Mouse (Mus musculus): ENCODE measurements around the gene Jarid2. TPM values are rescaled to one million over a fixed set of nuclear protein-coding genes. Genes with fewer than 3 reads are reported as not detected.
A peak's percentile ranks its signal among the peaks of the same experiment; 100 is the strongest.

Jarid2 gene
- polyA plus RNA-seq, 1 experiment from 2014 or later = 31.1 TPM

DNA sequence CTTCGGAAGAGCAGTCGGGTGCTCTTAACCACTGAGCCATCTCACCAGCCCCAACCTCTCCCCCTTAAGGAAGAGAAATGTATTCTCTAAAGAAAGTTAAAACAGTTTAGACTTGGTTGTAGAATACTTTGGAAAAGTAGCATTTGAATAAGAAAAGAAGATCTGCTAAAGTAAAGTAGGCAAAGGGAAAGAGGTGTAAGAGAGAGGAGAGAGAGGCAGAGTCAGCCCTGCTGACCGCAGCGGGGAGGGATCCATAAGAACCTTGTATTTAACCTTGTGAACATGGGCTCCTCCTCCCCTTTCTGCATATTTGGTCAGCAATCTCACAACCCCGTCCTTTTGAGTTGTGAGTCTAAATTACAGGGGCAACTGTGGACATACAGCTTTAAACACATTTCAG is 83.1 kb downstream of the Jarid2 start:
- no peak overlapping the region for H3K4me3 ChIP-seq (replicated peaks)
- H3K4me1 ChIP-seq = 0 out of 2 replicates have a peak, but pooled peaks cover 6% of the 10 kb centered on the region
- 85% methylated on average over 5 of the region's 5 CpGs for WGBS
- H3K9me3 ChIP-seq (replicated peaks) = no peaks in the 10 kb centered on the region
- H3K36me3 ChIP-seq = no peaks in the 10 kb centered on the region
- no peak for ATAC-seq (ENCODE audit: low FRiP score)
- no peaks in the 10 kb centered on the region for H3K27me3 ChIP-seq (replicated peaks)
- no peak overlapping the region for H3K4me2 ChIP-seq
- H3K9ac ChIP-seq (replicated peaks) = no peak overlapping the region
- H3K27ac ChIP-seq (replicated peaks) = no peak overlapping the region

DNA sequence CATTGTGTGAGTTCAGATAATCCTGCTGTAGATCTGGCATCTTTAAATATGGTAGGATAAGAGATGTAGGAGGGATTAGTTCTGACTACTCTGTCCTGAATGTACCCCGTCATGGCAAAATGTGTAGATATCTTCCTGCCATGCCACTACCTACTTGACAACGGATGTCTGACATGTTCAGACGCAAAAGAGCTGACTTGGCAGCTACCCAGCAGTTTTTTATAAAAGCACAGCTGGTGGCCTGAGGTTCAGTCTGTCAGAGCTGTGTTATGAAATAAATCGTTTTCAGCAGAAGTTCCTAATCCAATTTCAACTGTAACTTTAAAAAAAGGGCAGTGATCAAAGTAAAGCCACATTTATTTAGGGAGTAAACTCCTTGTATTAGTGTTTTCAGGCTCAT is 90.1 kb downstream of the Jarid2 start:
- ATAC-seq (ENCODE audit: low FRiP score) = no peak
- H3K4me2 ChIP-seq = no peak overlapping the region

DNA sequence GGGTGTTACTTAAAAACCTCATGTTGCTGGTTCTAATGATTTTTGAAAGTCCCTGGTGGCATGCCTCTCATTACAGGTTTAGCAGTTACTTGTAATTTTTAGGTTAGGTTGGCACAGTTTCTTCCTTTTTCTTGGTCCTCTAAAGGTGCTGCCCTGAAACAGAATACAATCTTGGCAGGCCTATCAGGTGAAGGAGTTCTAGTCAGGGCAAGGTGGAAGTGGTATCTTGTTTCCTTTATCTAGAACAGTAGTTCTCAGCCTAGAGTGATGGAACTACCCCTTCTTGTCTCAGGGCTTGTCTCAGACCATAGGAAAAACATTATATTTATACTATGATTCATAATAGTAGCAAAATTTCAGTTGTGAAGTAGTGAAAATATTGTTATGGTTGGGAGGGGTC is 93.3 kb downstream of the Jarid2 start:
- Histone ChIP-seq H3K9ac (replicated peaks) (no peak overlapping the region), H3K4me1 (peaks cover 3% of the 10 kb centered on the region; the same call in 1 of the 2 replicates), H3K4me3 (replicated peaks) (no peak overlapping the region), H3K9me3 (replicated peaks) (no peaks in the 10 kb centered on the region), H3K36me3 (no peaks in the 10 kb centered on the region), H3K27ac (replicated peaks) (no peak overlapping the region), H3K27me3 (replicated peaks) (no peaks in the 10 kb centered on the region), H3K4me2 (no peak overlapping the region)
- no peak for ATAC-seq (ENCODE audit: low FRiP score)

More for the DNA sequence above, 90.1 kb downstream of the Jarid2 start:
- no peak overlapping the region for H3K4me3 ChIP-seq (replicated peaks)
- H3K9ac ChIP-seq (replicated peaks) = no peak overlapping the region
- no peaks in the 10 kb centered on the region for H3K9me3 ChIP-seq (replicated peaks)
- H3K36me3 ChIP-seq = no peaks in the 10 kb centered on the region
- H3K4me1 ChIP-seq = peaks cover 9% of the 10 kb centered on the region; the same call in 1 of the 2 replicates
- H3K27ac ChIP-seq (replicated peaks) = no peak overlapping the region
- WGBS = 19% methylated on average over 4 of the region's 4 CpGs
- no peaks in the 10 kb centered on the region for H3K27me3 ChIP-seq (replicated peaks)

DNA sequence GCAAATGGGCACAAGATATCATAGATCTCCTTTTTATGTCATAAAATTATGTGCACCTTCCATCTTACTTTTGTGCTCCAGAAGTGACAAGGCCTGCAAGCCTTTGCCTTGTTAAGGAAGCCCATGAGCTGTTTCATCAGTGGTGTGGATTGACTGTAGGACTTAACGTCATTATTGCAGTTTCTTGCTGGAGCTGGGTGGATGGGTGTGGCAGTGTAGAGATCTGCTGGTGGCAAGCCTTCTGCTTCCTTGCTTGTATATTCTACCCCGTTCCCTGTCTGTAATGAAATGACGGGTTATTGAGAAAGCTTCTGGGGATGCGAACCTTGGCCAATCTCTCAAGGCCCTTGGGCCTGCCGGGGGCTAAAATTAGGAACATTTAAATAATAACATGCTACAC is 99.6 kb downstream of the Jarid2 start:
- no peaks in the 10 kb centered on the region for H3K9me3 ChIP-seq (replicated peaks)
- no peak for ATAC-seq (ENCODE audit: low FRiP score)
- H3K4me3 ChIP-seq (replicated peaks) = no peak overlapping the region
- no peak overlapping the region for H3K9ac ChIP-seq (replicated peaks)
- H3K4me2 ChIP-seq = no peak overlapping the region
- no peaks in the 10 kb centered on the region for H3K36me3 ChIP-seq
- no peaks in the 10 kb centered on the region for H3K27me3 ChIP-seq (replicated peaks)
- WGBS = 60% methylated on average over 5 of the region's 5 CpGs
- H3K27ac ChIP-seq (replicated peaks) = no peak overlapping the region
- H3K4me1 ChIP-seq = no peaks in the 10 kb centered on the region

DNA sequence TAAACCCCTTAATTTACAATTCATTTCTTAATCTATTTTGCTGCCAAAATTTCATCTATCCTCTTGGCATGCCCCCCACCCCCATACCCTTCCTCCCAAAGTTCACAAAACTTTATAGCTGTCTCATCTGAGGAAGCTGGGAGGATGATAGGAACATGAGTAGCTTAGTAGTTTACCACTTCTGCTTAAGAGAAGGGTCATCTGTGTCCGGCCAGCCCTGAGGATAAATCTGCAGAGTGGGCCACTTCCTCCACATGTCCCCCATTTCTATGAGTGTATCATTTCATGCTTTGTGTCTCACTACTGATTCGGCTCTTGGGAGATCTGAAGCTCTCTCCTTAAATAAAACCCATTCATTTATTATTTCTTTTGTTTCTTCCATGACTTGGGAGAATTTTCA is 102.8 kb downstream of the Jarid2 start:
- no peak overlapping the region for H3K4me2 ChIP-seq
- no peak for ATAC-seq (ENCODE audit: low FRiP score)
- WGBS = 85% methylated on average over 2 of the region's 2 CpGs
- H3K4me3 ChIP-seq (replicated peaks) = no peak overlapping the region
- H3K4me1 ChIP-seq = no peaks in the 10 kb centered on the region
- H3K27me3 ChIP-seq (replicated peaks) = no peaks in the 10 kb centered on the region
- no peaks in the 10 kb centered on the region for H3K9me3 ChIP-seq (replicated peaks)
- H3K36me3 ChIP-seq = no peaks in the 10 kb centered on the region
- H3K27ac ChIP-seq (replicated peaks) = no peak overlapping the region
- H3K9ac ChIP-seq (replicated peaks) = no peak overlapping the region

DNA sequence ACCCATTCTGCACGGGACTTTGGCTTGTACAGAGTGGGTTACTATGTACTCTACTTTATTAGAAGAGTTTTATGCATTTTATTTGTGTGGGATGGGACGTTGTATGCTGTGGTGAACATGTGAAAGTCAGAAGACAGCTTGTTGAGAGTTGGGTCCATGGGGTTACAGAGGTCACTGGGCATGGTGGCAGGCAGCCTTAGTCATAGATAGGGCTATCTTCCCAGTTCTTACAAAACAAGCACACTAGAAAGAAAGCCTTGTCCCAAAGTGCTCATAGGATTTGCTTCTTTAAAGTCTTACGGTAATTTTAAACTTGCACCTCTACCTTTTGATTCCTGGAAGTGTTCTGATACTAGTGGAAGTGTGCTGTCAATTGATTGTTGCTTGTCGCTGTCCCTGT is 103.6 kb downstream of the Jarid2 start:
- H3K4me2 ChIP-seq = no peak overlapping the region
- no peaks in the 10 kb centered on the region for H3K27me3 ChIP-seq (replicated peaks)
- H3K9ac ChIP-seq (replicated peaks) = no peak overlapping the region
- no peak for ATAC-seq (ENCODE audit: low FRiP score)
- no peak overlapping the region for H3K27ac ChIP-seq (replicated peaks)
- no peak overlapping the region for H3K4me3 ChIP-seq (replicated peaks)
- no peaks in the 10 kb centered on the region for H3K9me3 ChIP-seq (replicated peaks)
- no peaks in the 10 kb centered on the region for H3K36me3 ChIP-seq
- 91% methylated on average over 4 of the region's 4 CpGs for WGBS
- 0 out of 2 replicates have a peak, but pooled peaks cover 3% of the 10 kb centered on the region for H3K4me1 ChIP-seq

DNA sequence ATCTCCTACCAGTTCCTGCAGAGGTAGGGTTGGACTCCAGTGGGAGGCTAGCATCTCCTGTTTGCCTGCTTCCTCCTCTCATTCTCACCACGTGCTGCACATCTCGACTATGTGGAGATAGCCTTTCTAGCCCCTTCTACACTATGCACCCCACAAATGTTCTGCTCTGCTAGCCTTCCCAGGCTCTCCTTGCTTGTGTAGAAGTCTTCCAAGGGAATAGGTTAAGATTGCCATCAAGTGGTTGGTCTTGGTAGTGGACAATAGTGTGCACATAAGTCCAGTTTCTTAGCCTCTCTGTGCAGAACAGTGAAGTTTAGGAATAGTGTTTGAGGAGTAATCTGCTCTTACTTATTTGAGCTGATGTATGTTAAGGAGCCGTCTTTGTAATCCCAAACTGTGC is 104.1 kb downstream of the Jarid2 start:
- Histone ChIP-seq H3K9ac (replicated peaks) (no peak overlapping the region), H3K4me3 (replicated peaks) (no peak overlapping the region), H3K4me2 (no peak overlapping the region), H3K27me3 (replicated peaks) (no peaks in the 10 kb centered on the region), H3K36me3 (no peaks in the 10 kb centered on the region), H3K4me1 (0 out of 2 replicates have a peak, but pooled peaks cover 3% of the 10 kb centered on the region), H3K27ac (replicated peaks) (no peak overlapping the region), H3K9me3 (replicated peaks) (no peaks in the 10 kb centered on the region)
- WGBS = 55% methylated on average over 3 of the region's 3 CpGs
- ATAC-seq (ENCODE audit: low FRiP score) = peak; percentile 50; the same call in 1 of the 2 replicates

DNA sequence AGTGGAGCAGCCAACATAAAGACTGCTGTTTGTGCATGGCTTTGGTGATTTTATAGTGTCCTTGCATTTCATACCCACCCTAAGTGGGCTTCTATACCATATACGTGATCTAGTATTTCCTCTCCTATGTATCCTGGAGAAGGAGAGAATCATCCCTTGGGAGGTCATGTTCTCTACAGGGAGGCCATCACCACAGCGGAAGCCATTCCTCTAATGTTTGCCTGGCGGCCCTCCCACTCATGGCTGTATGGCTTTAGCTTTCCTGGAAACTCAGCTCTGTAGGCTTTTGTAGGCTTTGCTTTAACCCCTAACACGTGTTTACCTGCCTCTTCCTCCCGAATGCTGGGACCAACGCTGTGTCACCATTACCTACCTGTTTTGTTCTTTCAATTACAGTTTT is 108.2 kb downstream of the Jarid2 start:
- H3K27me3 ChIP-seq (replicated peaks) = no peaks in the 10 kb centered on the region
- H3K4me1 ChIP-seq = peaks cover 17% of the 10 kb centered on the region
- no peak overlapping the region for H3K4me3 ChIP-seq (replicated peaks)
- H3K9me3 ChIP-seq (replicated peaks) = no peaks in the 10 kb centered on the region
- ATAC-seq (ENCODE audit: low FRiP score) = no peak
- H3K27ac ChIP-seq (replicated peaks) = no peak overlapping the region
- no peak overlapping the region for H3K4me2 ChIP-seq
- 75% methylated on average over 6 of the region's 6 CpGs for WGBS
- no peak overlapping the region for H3K9ac ChIP-seq (replicated peaks)
- no peaks in the 10 kb centered on the region for H3K36me3 ChIP-seq

DNA sequence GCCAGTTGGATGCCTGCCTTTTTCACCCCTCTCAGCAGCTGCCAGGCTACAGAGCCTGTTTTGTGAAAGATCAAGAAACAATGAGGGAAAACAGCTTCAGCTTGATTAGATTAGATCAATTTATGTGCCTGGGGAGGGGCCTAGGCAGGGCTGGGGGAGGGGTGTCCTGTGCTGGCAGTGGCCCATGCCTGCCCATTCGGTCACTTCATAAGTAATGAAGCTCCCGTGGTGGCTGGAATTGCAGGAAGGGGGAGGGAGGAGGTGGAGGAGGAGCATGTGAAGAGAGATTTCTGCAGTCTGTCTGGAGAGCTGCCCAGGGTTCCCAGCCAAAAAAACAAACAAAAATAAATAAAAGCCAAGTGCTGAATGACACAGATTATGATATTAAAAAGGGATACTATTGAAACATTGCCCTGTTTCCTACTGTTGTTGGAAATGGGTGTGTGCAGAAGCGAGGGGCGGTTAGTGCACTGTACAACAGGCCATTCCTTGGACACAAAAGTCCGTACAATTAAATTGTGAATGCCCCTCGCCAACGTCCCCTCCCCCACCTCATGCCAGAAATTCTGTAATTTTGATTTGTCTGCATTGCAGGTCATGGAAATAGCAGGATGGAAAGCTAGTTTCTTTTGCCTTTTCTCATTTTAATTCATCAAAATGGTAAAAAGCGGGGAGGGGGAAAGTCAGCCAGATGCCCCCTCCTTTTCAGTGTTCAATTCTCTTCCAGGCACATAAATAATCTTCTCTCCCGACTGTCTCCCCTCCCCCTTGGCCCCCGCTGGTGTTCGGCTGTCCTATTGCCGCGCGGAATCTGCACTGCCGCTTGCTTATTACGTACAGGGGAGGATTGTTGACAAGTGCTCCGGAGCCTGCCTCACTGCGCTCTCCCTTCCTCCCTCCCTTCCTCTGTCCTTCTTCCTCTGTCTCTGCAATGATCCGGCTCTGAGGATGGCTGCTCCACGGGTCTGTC is 110.9 kb downstream of the Jarid2 start:
- Histone ChIP-seq H3K9ac (replicated peaks) (peak overlapping the region; percentile 64), H3K4me3 (replicated peaks) (peak overlapping the region; percentile 51), H3K4me2 (peak overlapping the region; percentile 63), H3K27ac (replicated peaks) (peak overlapping the region; percentile 96), H3K27me3 (replicated peaks) (no peaks in the 10 kb centered on the region), H3K4me1 (peaks cover 34% of the 10 kb centered on the region), H3K36me3 (no peaks in the 10 kb centered on the region), H3K9me3 (replicated peaks) (no peaks in the 10 kb centered on the region)
- peak; percentile 93 for ATAC-seq (ENCODE audit: low FRiP score)
- WGBS = under 1% methylated on average over 20 of the region's 20 CpGs

DNA sequence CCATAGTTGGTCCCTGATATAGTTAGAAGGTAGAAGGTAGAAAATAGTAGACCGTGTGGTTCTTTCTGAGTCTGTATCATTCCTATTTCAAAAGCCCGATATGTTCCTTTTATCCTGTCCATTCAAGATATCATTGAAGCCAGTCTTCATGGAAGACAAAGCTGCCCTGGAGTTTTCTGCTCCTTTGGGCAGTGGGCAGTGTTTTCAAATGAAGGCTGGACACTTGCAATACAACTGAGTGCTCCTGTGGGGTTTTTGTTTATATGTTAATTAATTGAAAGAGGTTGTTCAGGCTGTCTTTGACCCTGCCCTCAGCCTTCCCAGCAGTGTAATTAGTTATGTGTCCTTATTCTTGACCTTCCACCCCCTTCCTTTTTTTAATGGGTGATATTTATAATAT is 122.2 kb downstream of the Jarid2 start:
- Histone ChIP-seq H3K9ac (replicated peaks) (no peak overlapping the region), H3K4me2 (no peak overlapping the region), H3K4me1 (no peaks in the 10 kb centered on the region; the same call in 1 of the 2 replicates), H3K36me3 (peaks cover 15% of the 10 kb centered on the region; the same call in 1 of the 2 replicates), H3K9me3 (replicated peaks) (no peaks in the 10 kb centered on the region), H3K4me3 (replicated peaks) (no peak overlapping the region), H3K27ac (replicated peaks) (no peak overlapping the region), H3K27me3 (replicated peaks) (no peaks in the 10 kb centered on the region)
- WGBS = 31% methylated on average over 2 of the region's 2 CpGs
- no peak for ATAC-seq (ENCODE audit: low FRiP score)

DNA sequence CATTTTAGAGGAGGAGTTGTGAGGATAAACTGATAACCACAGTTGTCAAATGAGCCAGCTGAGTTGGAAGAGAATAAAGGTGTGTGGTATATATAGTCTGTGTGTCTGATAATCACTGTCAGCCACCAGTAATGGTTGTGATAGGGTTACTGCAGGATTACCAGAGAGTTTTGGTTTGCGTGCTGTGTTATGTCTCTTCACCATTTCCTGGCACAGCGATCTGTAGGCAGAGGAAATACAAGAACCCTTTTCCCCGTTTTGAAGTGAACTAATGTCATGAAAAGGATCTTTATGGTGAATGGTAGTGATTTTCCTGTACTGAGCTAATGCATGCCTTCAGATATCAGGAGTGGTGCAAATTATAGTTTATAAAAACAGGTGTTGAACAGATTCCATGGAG is 122.8 kb downstream of the Jarid2 start:
- 75% methylated on average over 3 of the region's 3 CpGs for WGBS
- no peak overlapping the region for H3K9ac ChIP-seq (replicated peaks)

DNA sequence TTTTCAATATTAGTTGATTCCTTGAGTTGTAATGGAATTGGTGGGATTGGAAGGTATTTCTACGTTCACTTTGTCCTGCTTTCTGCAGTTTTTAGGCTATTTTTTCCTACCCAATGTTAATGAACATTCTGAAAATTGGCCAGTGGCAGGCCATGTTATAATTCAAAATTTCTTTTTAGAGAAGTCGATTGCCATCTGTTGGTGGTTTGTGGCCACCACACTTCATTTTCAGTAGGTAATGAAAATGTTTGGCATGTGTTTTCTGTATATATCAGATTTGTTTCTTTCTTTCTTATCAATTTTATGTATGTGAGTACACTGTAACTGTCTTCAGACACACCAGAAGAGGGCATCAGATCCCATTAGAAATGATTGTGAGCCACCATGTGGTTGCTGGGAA is 136.3 kb downstream of the Jarid2 start:
- ATAC-seq (ENCODE audit: low FRiP score) = no peak
- Histone ChIP-seq H3K27ac (replicated peaks) (no peak overlapping the region), H3K9me3 (replicated peaks) (0 out of 2 replicates have a peak, but pooled peaks cover 6% of the 10 kb centered on the region), H3K4me2 (no peak overlapping the region), H3K27me3 (replicated peaks) (no peaks in the 10 kb centered on the region), H3K36me3 (no peaks in the 10 kb centered on the region), H3K4me3 (replicated peaks) (no peak overlapping the region), H3K4me1 (peaks cover 17% of the 10 kb centered on the region), H3K9ac (replicated peaks) (no peak overlapping the region)
- WGBS = 91% methylated on average over 2 of the region's 2 CpGs

More for the DNA sequence above, 122.8 kb downstream of the Jarid2 start:
- Histone ChIP-seq H3K27ac (replicated peaks) (no peak overlapping the region), H3K4me2 (no peak overlapping the region), H3K4me1 (peaks cover 5% of the 10 kb centered on the region; the same call in 1 of the 2 replicates), H3K36me3 (peaks cover 15% of the 10 kb centered on the region; the same call in 1 of the 2 replicates), H3K27me3 (replicated peaks) (no peaks in the 10 kb centered on the region), H3K9me3 (replicated peaks) (no peaks in the 10 kb centered on the region), H3K4me3 (replicated peaks) (no peak overlapping the region)
- no peak for ATAC-seq (ENCODE audit: low FRiP score)
